Mouse (Mus musculus) adrenal gland, adult 8-10 months (tissue): Measurements from ENCODE around the gene Spdl1. TPM values are rescaled to one million over a fixed set of nuclear protein-coding genes. Genes with fewer than 3 reads are reported as not detected.
"Not testable (repeated sequence)": the region's sequence is repeated elsewhere in the genome, so short reads cannot be mapped to it uniquely, and the experiment has no call there.

Experiments
- DNase-seq: peaks from one replicate; pipeline ENCODE4 v3.0.0; 2022
- total RNA-seq, 4 experiments: library from RNA; stranded (reverse); gene quantifications; 2 replicates each; pipeline ENCODE4 v1.2.4; 2022

Gene Spdl1
- 1 to 10 TPM in 1 of 4 experiments, under 1 TPM in 3; 0.58 to 1.4 (median 0.72) TPM for total RNA-seq

DNA sequence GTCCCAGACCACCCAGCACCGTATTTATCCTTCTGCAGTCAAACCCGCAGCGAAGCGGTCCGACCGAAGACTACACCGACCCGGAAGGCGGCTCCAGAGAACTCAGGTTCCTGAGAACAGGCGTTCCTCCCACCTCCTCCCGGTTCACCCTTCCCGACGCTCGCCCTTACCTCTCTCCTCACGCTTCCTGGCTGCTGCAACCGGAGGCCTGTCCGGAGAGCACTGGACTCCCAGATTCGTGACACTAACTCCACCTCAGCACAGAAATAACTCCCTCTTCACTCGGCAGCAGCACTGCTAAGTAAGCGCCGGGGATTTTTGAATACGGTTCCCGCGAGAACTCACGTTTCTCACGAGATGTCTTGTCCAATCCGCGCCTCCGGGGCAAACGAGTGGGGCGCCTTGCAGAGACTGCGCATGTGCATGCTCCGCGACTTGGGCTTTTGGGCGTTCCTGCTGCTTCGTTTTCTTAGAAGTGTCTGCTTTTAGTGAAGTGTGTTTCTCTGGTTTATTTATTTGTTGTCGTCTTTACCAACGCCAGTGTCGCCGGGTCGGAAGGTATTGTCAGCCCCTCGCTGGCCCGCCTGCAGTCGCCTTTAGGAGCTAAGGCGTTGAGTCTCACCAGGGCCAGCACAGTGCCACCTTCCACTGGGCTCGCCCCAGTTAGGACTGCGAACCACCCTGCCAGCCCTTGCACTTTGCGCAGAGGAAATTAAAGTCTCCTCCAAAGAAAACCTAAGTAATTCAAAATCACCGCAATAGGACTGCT lies at the start of gene Spdl1:
TSS of gene Spdl1 (minus strand) at position 324 of the 769 bp plus-strand sequence.
- DNase-seq: peak; percentile 94

GRCm38 (mm10) chr11:34881528-34881927 lies 48.1 kb upstream of the Spdl1 start:
- no peak for DNase-seq

- no peak for DNase-seq
Observed at GRCm38 (mm10) chr11:34879678-34880077, 46.2 kb upstream of the Spdl1 start.

GRCm38 (mm10) chr11:34873861-34874260 lies 40.4 kb upstream of the Spdl1 start:
- no peak for DNase-seq

DNA sequence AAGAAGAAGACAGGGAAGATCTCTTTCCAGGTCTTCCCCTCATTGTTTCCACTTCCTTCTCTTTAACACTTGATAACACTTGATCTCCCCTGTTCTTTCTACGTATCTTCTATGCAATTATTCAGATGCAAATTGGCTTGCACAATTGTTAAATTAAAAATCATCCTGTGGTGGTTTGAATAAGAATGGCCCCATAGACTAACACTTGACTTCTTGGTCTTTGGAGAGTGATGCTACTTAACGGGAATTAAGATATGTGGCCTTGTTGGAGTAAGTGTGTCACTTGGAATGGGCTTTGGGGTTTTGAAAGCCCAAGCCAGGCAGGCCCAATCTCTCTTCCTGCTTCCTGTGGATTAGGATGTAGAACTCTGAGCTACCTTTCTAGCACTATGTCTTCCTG lies 39.0 kb upstream of the Spdl1 start:
- DNase-seq: no peak

DNA sequence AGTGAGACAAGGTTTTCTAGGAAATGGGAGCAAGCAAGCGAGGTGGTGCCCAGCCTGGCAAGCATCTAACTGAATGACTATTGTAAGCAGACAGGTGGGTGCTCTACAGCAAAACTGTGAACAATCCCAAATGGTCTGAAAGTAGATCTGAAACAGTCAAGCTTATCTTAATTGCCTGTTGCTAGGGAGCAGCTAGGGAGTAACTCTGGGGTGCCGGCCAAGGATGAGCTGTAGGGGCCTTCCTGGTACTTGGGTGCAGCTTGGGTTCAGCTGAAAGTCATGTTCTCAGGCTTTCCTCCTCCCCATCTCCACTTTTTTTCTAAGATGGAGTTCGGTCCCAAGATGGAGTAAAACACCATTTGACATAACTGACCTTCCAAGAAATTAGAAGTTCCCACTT lies 38.5 kb upstream of the Spdl1 start:
- DNase-seq: no peak

DNA sequence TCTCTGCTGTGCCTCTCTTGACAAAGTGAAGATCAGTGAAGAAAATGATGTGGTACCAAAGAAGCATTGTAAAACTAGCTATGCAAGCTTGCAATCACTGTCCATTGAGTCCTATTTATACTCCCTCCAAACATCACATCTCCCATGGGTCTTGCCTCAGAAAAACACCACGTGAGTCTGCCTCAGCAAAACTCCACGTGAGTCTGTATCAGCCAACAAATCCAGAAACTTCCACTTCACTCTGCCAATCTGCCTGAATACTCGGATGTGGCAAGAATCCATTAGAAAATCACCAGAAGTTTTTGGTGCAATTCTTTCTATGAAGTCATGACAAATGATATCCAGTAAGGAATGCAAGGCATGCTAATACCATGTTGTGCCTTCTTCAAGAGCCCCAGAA lies 38.0 kb upstream of the Spdl1 start:
- DNase-seq: no peak

GRCm38 (mm10) chr11:34868626-34869025 lies 35.2 kb upstream of the Spdl1 start:
- DNase-seq: no peak

DNA sequence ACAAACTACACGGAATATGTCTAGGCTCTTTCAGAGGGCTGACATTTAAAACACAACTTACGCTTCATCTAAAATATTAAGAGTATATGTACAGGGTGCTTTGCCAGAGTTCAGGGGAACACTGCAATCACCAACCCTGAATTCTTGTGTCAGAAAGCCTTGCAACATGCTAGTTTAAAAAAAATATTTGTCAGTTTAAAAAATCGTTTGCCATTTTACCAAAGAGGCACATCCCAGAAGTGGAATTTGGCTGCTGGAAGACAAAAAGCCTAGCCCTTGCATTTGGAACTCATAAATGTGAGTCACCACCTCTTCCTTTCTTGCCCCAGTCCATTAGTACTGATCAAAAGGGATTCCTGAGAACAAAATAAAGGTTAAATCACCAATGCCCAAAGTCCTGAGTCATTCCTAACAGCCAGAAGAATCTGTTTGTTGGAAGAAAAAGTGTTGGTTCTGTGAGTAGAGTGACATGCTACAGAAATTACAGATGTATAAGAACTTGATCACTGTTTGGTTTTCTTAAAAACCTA lies 32.4 kb upstream of the Spdl1 start:
- no peak for DNase-seq

GRCm38 (mm10) chr11:34865181-34865580 lies 31.7 kb upstream of the Spdl1 start:
- peak; percentile 12 for DNase-seq

DNA sequence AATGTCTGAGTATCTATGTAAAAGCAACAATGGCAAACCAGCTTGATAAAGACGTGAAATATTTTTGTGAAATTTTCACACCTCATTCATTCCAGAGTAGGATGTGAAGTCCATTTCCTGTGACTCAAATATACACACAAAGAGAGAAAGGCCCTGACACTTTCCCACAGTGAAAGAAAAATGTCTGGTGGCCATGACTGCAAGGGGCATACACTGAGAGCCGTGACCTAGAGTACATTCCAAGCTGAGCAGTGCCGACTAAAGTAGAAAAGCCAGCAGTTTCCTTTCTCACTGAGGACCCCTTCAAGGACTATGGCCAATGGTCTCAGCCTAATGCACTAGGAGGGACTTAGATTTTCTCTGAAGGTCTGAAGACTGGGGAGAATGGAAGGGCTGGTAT lies 23.2 kb upstream of the Spdl1 start:
- DNase-seq: no peak

- no peak for DNase-seq
Observed at GRCm38 (mm10) chr11:34846268-34846652, 12.8 kb upstream of the Spdl1 start.

GRCm38 (mm10) chr11:34845567-34846267 lies 12.3 kb upstream of the Spdl1 start:
- DNase-seq: peak; percentile 12

DNA sequence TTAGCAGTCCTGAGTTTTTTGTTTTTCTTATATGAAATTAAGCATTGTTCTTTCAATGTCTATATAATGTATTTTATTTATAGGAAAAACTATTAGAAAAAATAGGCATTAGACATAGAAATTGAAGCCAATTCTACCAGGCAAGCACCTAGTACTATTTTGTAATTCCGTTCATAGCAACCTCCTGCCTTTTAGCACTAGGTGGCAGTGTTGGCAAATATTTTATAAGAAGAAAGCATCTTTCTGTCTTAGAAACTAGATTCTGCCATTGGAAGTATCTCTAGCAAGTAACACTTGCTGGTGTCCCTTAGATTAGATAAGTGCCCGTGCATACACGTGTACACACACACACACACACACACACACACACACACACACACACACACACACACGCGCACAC lies 10.1 kb upstream of the Spdl1 start:
- no peak for DNase-seq

- DNase-seq: no peak
Observed at GRCm38 (mm10) chr11:34840283-34840682, 6.8 kb upstream of the Spdl1 start.

GRCm38 (mm10) chr11:34839051-34839450 lies 5.6 kb upstream of the Spdl1 start:
- DNase-seq: no peak

- DNase-seq: no peak
Observed at GRCm38 (mm10) chr11:34836272-34836671, 2.8 kb upstream of the Spdl1 start.

GRCm38 (mm10) chr11:34832678-34833077 lies 763 bp downstream of the Spdl1 start:
- DNase-seq: no peak

DNA sequence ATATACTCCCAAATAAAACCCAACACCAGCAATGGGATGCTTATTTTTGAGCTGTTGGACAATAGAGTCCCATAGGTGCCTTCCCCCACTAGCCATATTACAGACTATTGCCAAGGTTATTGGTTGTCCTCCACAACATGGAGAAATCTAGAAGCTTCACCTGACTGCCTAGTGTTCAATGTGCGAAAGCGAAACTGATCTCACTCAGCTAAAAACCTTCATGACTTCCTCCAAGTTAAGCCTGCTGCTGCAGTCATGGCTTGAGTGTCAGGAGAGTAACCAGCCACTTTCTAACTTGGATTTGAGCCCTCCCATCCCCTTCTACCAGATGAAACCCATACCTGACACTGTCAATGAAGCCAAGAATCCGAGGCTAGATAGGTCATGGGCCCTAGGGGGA lies 5.6 kb downstream of the Spdl1 start:
- DNase-seq: no peak

DNA sequence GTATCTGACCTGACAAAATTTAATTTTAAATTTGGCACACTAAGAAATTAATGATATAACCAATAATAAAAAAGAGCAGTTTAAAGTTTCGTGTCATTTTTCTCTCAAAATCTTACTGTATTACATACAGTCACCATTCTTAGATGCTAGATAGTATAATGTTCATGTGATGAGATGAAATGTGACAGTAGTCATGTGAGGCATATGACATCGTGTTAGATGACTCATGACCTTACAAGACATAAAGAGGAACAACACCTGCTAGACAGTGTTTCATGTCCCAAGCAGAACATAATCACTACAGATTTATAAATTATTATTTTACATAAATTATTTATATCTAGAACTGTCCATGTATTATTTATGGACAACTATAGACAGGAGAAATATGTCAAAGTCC lies 6.5 kb downstream of the Spdl1 start:
- DNase-seq: no peak

DNA sequence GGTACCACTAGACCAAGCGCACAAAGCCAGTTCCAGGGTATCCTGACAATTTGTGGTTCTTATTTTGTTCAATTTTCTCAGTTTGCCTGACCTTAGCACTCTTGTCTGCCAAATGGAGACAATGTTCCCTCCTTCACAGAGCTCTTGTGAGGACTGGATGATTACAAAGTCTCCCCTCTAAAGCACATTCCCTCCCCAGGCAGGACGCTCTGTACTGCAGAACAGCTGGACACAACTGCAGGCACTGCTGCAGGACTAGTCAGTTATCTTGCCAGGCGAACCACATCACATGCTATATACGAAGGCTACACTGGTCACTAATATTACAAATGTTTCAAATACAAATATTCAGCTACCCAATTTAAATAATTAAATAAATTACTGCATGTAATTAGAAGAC lies 8.7 kb downstream of the Spdl1 start:
- no peak for DNase-seq

- no peak for DNase-seq
Observed at GRCm38 (mm10) chr11:34814767-34815166, 18.7 kb downstream of the Spdl1 start.

- DNase-seq: no peak
Observed at GRCm38 (mm10) chr11:34814319-34814718, 19.1 kb downstream of the Spdl1 start.

GRCm38 (mm10) chr11:34805026-34805425 lies 28.4 kb downstream of the Spdl1 start:
- DNase-seq: not testable (repeated sequence)
